Mouse (Mus musculus) lung, adult 18-20 months (tissue): ENCODE measurements at regions not wholly inside any gene's neighbourhood (a gene's known extent, or its start where the extent isn't known, plus 50 kb on each side); places are given as distances from the start of the nearest gene placed in this dataset.

Experiments used
- DNase-seq, 2 experiments: peaks; one replicate each; pipeline ENCODE4 v3.0.0; 2022; ENCODE audit warnings: mixed read lengths in 2 of 2

- DNase-seq = peak in 1 of 2 experiments; percentile 32
Measured at GRCm38 (mm10) chr15:63364473-63364872, 480.5 kb downstream of the Gsdmc2 start.

DNA sequence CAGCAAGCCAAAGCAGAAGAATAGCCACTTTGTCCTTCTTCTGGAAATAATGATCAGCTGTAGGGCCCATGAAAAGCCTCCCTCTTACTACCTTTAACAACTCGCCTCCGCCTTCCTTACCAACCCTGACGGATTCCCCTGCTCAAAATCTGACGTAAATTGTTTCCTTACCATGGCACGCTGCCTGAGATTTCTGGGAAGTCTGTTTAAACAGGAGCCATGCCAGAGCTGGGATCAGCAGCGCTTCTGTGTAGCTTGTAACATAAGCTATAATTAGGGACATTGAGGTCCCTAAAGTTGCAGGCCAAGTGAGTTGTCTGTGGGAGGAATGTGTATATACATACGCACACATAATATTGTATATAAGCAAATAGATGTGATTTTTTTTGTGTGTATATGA lies 484.6 kb downstream of the Gsdmc2 start:
- DNase-seq = peak; percentile 9 to 21

GRCm38 (mm10) chr15:63341730-63342129 lies 503.2 kb downstream of the Gsdmc2 start:
- no peak for DNase-seq

DNA sequence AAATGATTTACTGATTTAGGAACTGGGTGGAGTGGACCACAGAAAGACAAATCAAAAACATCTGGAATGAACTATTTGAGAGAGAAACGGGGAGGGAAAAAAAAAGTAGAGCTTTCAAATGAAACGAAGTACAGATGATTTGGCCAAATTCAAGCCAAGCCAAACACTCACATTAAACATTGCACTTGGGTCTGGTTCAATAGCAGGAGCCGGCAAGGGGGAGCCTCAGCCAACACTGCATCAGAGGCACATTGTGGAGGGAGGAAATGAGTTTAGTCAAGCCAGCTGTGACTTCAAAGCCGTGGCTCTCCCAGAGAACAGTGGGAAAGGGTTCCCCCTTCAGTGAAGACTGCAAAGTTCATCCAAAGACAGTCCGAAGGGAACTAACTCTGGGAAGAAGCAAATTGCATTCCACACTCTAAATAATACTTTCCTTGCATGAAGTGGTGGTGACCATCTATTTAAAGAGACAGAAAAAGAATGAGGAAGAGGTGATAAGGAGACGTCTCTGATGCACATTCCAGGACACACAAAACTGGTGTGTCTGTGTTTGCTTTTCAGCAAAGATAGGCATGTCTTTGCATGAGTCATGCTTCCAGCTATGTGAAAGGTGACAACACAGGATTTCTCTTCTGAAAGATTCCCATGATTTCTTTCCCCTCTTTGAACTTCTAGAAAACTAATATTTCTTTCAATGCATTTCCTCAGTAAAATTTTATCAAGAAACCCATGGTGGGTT lies 504.5 kb downstream of the Gsdmc2 start:
- peak; percentile 13 to 31 for DNase-seq

DNA sequence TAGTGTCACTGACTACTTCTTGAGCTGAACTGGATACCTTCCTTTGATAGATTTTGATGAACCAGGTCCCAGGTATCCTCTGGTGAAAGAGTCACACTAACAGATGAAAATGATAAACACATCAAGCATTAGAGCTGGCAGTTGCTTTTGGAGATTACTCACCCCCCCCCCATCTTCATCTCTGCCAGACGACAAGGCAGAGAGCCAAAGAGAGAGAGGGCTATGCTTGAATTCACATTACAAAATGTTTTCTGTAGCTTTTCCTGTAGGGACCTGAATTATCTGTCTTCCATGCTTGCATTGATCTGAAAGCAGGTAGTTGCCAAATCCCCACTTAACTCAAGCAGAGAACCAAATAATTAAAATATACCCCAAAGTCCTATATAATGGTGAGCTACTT lies 525.3 kb downstream of the Gsdmc2 start:
- DNase-seq = no peak

- DNase-seq = no peak
Measured at GRCm38 (mm10) chr15:63310426-63310825, 534.6 kb downstream of the Gsdmc2 start.

- DNase-seq = no peak
Measured at GRCm38 (mm10) chr15:63299311-63299710, 545.7 kb downstream of the Gsdmc2 start.

GRCm38 (mm10) chr15:63288534-63288933 lies 556.4 kb downstream of the Gsdmc2 start:
- DNase-seq = no peak

- DNase-seq = no peak
Measured at GRCm38 (mm10) chr15:63286026-63286425, 559.0 kb downstream of the Gsdmc2 start.

- DNase-seq = peak; percentile 17 to 26
Measured at GRCm38 (mm10) chr15:63270381-63270780, 574.6 kb downstream of the Gsdmc2 start.

DNA sequence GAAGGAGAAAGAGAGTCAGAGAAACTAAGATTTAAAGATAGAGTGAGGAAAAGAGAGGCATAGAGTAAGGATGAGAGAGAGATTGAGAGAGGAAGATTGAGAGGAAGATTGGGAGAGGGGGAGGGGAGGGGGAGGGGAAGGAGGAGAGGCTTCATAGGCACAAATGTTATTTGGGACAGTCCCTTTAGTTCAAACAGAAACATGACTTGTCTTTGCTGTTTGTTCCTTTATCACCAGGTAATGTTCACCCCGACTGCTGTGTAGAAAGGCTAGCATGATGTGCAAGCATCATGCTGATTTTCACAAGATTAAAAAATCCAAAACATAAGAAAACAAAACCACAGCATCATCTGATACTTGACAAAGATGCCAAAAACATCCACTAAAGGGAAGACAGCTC lies 579.1 kb downstream of the Gsdmc2 start:
- no peak for DNase-seq

DNA sequence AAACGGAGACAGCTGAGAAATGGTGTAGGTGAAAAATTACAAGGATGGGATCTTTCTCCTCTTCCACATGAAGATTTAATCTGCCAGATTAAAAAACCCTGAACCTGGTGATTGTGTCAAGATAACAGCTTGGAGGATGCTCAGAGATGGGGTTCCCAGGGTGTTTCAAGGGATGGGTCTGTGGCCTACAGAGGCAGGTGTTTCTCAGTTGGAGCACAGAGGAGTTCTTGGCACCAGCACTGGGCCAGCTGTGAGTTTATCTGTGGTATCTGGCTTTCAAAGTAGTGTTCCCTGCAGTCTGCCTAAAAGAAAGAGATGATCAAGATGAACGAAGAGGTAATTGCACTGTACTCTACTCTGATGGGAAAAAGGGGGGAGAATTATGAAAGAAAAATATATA lies 589.2 kb downstream of the Gsdmc2 start:
- DNase-seq = no peak

- DNase-seq = no peak
Measured at GRCm38 (mm10) chr15:63252781-63253340, 592.1 kb downstream of the Gsdmc2 start.

GRCm38 (mm10) chr15:63238601-63239000 lies 606.4 kb downstream of the Gsdmc2 start:
- no peak for DNase-seq

DNA sequence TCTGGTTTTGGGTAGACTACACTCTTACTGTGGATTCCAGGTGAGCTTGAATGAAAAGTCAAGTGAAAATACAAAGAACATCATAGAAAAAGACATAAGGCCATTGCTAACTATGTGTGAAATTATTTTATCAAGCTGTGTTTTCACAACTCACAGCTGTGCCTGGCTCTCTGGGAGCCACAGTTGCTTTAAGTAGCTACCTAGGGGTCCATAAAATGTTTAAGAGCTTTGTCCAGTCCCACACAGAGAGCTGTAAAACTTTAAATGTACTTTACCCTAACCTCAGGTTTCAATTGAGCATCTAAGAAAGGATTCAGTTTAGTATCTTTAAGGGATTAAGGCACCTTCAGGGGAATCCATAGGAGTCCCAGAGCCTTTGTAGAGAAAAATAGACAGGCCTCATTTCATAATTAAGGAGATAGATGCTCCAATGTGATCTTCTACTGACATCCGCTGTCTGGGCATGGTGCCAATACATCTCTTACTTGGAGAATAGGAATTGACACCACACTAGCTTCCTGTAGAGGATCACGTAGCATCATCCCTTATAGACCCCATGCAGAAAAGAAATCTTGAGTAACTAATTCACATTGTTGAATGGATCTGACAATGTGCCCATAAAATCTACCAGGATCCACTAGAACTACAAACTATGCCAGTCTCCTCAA lies 626.5 kb downstream of the Gsdmc2 start:
- DNase-seq = no peak

DNA sequence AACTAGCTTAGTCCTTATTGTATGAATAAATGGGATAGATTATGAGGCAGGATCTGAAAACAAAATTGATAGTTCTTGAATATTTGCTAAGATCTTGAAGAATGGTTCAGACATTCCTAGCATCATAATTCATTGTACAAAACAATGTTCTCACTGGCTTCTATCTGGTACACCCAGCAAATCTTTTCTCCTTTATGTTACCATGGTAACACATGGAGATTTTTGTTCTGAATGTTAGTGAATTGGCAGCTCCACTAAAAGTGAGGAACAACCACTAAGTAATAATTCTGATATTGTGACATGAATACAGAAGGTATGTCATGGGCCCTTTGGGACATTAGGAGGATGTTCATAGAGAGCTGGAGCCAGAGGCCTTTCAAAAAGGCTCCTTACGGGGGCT lies 639.8 kb downstream of the Gsdmc2 start:
- DNase-seq = no peak

DNA sequence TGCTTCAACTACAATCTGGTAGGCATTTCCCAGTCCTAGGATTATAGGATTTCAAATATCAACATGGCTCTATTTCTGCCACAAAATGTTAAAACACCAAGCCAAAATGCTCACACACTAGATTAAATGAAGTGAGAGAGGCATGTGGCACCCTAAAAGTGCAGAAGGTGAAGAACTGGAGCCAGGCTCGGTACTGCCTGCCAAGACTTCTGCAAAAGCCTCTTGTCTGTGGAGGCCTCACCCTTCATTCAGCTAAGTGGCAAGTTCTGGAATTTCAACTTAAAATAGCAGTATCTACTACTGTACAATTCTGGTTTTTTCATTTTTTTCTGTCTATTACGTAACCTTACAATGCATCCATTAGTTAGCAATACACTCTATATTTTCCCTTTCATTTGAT lies 649.9 kb downstream of the Gsdmc2 start:
- no peak for DNase-seq

GRCm38 (mm10) chr15:63194492-63194797 lies 650.5 kb downstream of the Gsdmc2 start:
- DNase-seq = no peak

GRCm38 (mm10) chr15:63193617-63194491 lies 651.1 kb downstream of the Gsdmc2 start:
- no peak for DNase-seq

GRCm38 (mm10) chr15:63191731-63192130 lies 653.2 kb downstream of the Gsdmc2 start:
- DNase-seq = no peak

GRCm38 (mm10) chr15:63190086-63190485 lies 654.9 kb downstream of the Gsdmc2 start:
- DNase-seq = no peak

- no peak for DNase-seq
Measured at GRCm38 (mm10) chr15:63171003-63171402, 674.0 kb downstream of the Gsdmc2 start.

DNA sequence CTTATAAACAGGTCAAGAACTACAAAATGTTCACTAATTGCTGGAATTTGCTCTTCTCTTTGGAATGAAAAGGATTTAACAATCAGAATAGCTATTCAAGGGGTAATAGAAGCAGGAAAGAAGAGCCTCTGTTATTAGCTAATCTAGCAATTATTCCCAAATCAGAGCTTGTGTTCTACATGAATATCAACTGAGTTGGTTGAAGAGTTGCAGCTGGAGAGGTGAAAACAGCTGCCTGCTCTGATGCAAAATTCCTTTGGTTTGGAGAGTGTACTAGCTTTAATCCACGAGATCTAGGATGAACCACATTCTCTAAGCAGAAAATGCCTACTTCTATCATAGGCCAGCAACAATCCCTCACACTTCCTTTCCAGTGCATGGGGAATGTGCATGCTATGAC lies 674.8 kb downstream of the Gsdmc2 start:
- no peak for DNase-seq
